Mouse (Mus musculus) kidney, postnatal 14 days (tissue): ENCODE measurements around the gene Armc3.

ENCODE experiments used
- DNase-seq: peaks from one replicate; pipeline ENCODE4 v3.0.0; 2022; ENCODE audit warnings: mixed read lengths

The Armc3 gene

DNA sequence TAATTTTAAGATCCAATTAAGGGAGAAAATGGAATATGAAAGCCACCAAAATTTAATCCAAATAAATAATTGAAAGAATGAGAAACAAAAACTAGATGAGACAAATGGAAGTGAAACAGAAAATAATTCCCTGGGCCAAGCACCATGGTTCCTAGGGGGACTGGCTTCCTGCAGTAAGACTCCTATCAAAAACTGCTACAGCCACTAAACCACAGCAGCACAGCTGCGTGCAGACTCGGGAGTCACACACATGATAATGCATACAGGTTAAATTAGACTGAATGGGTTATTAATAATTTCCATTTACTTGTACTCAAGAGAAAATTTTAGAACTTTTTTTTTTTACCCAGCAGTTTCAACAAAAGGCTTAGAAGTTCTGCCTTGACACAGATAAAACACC is 154.1 kb downstream of the Armc3 start:
- DNase-seq = no peak
